In the genomic region with DNA sequence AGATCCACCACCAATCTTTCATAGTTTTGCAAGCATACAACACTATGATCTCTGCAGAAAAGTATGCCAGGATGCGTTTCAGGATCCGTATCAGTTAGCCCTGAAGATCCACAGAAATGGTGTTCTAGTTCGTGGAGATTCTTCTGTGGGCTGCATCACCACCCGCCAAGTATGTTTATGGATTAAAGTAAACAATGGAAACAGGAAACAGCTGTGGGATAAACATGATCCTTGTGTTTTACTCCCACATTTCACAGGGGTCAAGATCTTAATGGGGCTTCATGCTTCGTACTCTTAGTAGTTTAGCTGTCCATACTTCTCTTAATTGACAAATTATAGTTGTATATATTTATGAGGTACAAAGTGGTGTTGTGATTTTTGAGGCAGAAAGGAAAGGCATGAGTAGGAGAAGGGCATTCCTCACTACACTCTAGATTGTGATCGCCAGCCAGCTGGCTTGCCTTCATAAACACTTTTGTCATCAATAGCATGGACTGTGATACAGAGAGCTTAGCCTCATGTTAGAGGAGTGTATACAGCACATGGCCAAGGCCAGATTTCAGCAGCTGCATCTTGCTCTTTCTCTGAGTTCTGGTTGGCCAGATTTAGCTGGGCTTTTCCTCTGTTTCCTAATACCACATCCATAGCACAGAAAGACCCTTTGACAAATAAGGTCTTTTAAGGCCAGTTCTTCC, we compare ENCODE assay signal across 18 mouse cellular contexts.
DNase-seq lines count a peak whose midpoint lies in the region; ATAC-seq and TF ChIP-seq lines count a peak whose summit lies in the region.
"Had no signal": no experiment of that assay in that cellular context is flagged by ENCODE, and none has a peak within 500 bp of the region (broad histone marks: within the 10 kb centered on the region; RNA-seq: fewer than 3 reads in every experiment).

No protein-coding gene starts in this region.

- no peaks in the 10 kb centered on the region for H3K9me3 ChIP-seq in intestine, postnatal 0 days (ENCODE audit: control insufficient read depth)
- H3K9me3 ChIP-seq: heart, embryonic 15.5 days; limb, embryonic 10.5 days; liver, embryonic 13.5 days; midbrain, embryonic 15.5 days had no signal

- H3K4me3 ChIP-seq in kidney, adult 2 months (ENCODE audit: insufficient read depth, low read depth, low read length), result no peak overlapping the region
- H3K4me3 ChIP-seq in intestine, postnatal 0 days (ENCODE audit: low read depth, low read length), result no peak overlapping the region
- H3K4me3 ChIP-seq: heart, adult 2 months; heart, embryonic 15.5 days; limb, embryonic 10.5 days; liver, embryonic 13.5 days; midbrain, embryonic 15.5 days had no signal

- peak; percentile 12 for DNase-seq in kidney, postnatal 10 days
- no peak for DNase-seq in kidney, adult 2 months
- DNase-seq in lung, postnatal 25 days (ENCODE audit: low spot score), result peak; percentile 57
- peak; percentile 18 for DNase-seq in yolk sac, embryonic 10.5 days (ENCODE audit: low spot score)
- DNase-seq in embryo, embryonic 9.5 days (ENCODE audit: extremely low spot score), result no peak
- DNase-seq in ovary, postnatal 14 days (ENCODE audit: low spot score), result no peak
- DNase-seq: adrenal gland, postnatal 10 days; cerebellum, adult 18-20 months; gastrocnemius, postnatal 14 days; heart, adult 2 months; liver, embryonic 13.5 days; right cerebral cortex, adult 18-20 months; thymus, postnatal 14 days had no signal

- H3K36me3 ChIP-seq in kidney, adult 2 months (ENCODE audit: control insufficient read depth, insufficient read depth, low read length), result no peaks in the 10 kb centered on the region
- H3K36me3 ChIP-seq in intestine, postnatal 0 days (ENCODE audit: control insufficient read depth, insufficient read depth), result no peaks in the 10 kb centered on the region
- H3K36me3 ChIP-seq: heart, embryonic 15.5 days; limb, embryonic 10.5 days; liver, embryonic 13.5 days; midbrain, embryonic 15.5 days had no signal

- H3K27ac ChIP-seq in kidney, adult 2 months (ENCODE audit: insufficient read depth, low read depth, low read length), result no peak overlapping the region
- no peak overlapping the region for H3K27ac ChIP-seq in intestine, postnatal 0 days (ENCODE audit: low read depth, low read length)
- H3K27ac ChIP-seq: heart, adult 2 months; heart, embryonic 15.5 days; hindbrain, postnatal 0 days; limb, embryonic 10.5 days; liver, embryonic 13.5 days; midbrain, embryonic 15.5 days had no signal

- no peak for TF ChIP-seq CTCF in kidney, adult 2 months (conservative IDR thresholded peaks at IDR 0.05; ENCODE audit: insufficient read depth, insufficient read length, low read depth, low read length)
- TF ChIP-seq CTCF in intestine, postnatal 0 days (IDR thresholded peaks at IDR 0.05; ENCODE audit: low read depth), result no peak

- no peak for TF ChIP-seq POLR2A in kidney, adult 2 months (IDR thresholded peaks at IDR 0.05; ENCODE audit: low read depth, low read length)

- no peak overlapping the region for H3K9ac ChIP-seq in intestine, postnatal 0 days (ENCODE audit: low read depth, low read length)
- H3K9ac ChIP-seq: heart, embryonic 15.5 days; liver, embryonic 13.5 days; midbrain, embryonic 15.5 days had no signal

- H3K4me1 ChIP-seq in kidney, adult 2 months (ENCODE audit: control insufficient read depth, insufficient read depth, low read length), result no peaks in the 10 kb centered on the region
- no peaks in the 10 kb centered on the region for H3K4me1 ChIP-seq in intestine, postnatal 0 days (replicated peaks; ENCODE audit: control insufficient read depth, insufficient read depth, low read length)
- H3K4me1 ChIP-seq: liver, embryonic 13.5 days; midbrain, embryonic 15.5 days had no signal

- no peaks in the 10 kb centered on the region for H3K27me3 ChIP-seq in kidney, adult 2 months (replicated peaks; ENCODE audit: control insufficient read depth, insufficient read depth, low read length)
- no peaks in the 10 kb centered on the region for H3K27me3 ChIP-seq in intestine, postnatal 0 days (replicated peaks; ENCODE audit: control insufficient read depth, insufficient read depth, low read length)
- H3K27me3 ChIP-seq: liver, embryonic 13.5 days; midbrain, embryonic 15.5 days had no signal

- 48% methylated on average over 6 of the region's 6 CpGs for WGBS in kidney, adult 2 months
- 60% methylated on average over 6 of the region's 6 CpGs for WGBS in intestine, postnatal 0 days

- ATAC-seq in intestine, postnatal 0 days, result peak; percentile 64
- ATAC-seq: hindbrain, postnatal 0 days; midbrain, embryonic 15.5 days had no signal

- H3K4me2 ChIP-seq in intestine, postnatal 0 days (replicated peaks; ENCODE audit: low read depth), result no peak overlapping the region
- H3K4me2 ChIP-seq: heart, embryonic 15.5 days; liver, embryonic 13.5 days; midbrain, embryonic 15.5 days had no signal

Comparison
In these comparisons a context has a peak if more than half of its experiments do, and no peak if none do; other contexts are left out.
1. DNase-seq: peak in kidney, postnatal 10 days (single experiment), lung, postnatal 25 days (single experiment) and yolk sac, embryonic 10.5 days (single experiment); none in kidney, adult 2 months (single experiment), embryo, embryonic 9.5 days (single experiment) and ovary, postnatal 14 days (single experiment).